Mouse (Mus musculus) adrenal gland, adult 8-10 months (tissue): ENCODE measurements at regions not wholly inside any gene's neighbourhood (a gene's known extent, or its start where the extent isn't known, plus 50 kb on each side); places are given as distances from the start of the nearest gene placed in this dataset.

Experiments
- DNase-seq: peaks from one replicate; pipeline ENCODE4 v3.0.0; 2022

DNA sequence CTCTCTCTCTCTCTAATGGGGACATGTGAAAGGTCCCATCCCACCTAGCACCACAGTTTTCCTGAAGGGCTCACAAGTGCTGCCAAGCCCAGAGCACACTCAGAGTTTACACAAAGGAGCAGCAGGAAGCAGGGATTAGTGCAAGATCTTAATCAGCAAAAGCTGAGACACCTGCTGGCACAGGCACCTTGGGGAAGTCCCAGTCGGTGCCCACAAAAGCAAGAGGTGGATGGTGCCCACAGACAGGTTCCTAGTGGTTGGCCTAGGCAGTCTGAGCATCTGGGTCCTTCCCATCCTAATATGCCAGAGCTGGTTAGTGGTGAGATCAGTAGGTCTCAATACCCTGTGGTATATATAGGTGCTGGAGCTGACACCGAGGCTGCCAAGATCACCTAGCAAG lies 54.0 kb upstream of the Shb start:
- DNase-seq: no peak

DNA sequence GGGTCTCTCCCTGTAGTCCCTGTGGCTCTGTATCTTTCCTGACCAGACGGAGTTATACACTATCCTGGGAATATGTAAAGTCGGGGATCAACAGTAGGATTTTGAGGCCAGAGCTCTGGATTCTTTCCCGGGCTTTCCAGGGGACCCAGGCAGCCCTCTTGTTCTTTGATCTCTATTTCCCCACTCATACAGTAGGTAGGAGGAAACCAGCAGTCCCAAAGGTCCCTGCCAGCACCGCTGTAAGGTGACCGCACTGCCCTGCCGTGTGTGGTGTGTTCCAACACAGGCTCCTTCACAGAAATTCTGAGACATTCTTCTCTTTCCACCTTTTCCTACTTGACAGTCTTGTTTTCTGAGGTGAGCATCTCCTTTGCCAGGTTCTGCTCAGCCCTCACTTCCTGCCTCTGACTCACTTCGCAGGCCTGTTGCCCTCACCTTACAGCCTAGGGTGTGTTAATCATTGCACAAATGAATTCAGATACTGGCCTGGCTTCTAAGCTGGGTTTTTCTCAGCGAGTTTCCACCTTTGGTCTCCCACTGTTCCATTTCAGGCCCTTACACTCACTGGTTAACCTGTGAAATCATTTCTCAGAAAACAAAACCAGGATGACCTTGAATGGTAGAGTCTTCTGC lies 53.0 kb upstream of the Shb start:
- DNase-seq: no peak

GRCm38 (mm10) chr4:45583966-45584365 lies 51.7 kb upstream of the Shb start:
- no peak for DNase-seq

- DNase-seq: no peak
Observed at GRCm38 (mm10) chr4:45582496-45582895, 50.2 kb upstream of the Shb start.
